Mouse (Mus musculus): Measurements from ENCODE around the gene Son. TPM values are rescaled to one million over a fixed set of nuclear protein-coding genes. Genes with fewer than 3 reads are reported as not detected.

Gene Son
- polyA plus RNA-seq (2015; fragmentation: Nextera tagmentation; extraction: Ambion mirVana): 118 and 128 TPM in 2 replicates

GRCm38 (mm10) chr16:91647461-91648219, at the start of gene Son:
Gene Son (plus strand): TSS chr16:91647506.
- H3K4me2 ChIP-seq: peak within 1 kb of the TSS; percentile 92
- WGBS: under 1% methylated on average over 70 of the region's 70 CpGs
- peak within 1 kb of the TSS; percentile 80 for H3K9ac ChIP-seq
- H3K4me3 ChIP-seq: peak within 1 kb of the TSS; percentile 82
- H3K27me3 ChIP-seq (replicated peaks): no peaks in the 10 kb centered on the region
- ATAC-seq (replicated peaks): peak; percentile 99
- H3K9me3 ChIP-seq: no peaks in the 10 kb centered on the region
- H3K36me3 ChIP-seq (replicated peaks): peaks cover 8% of the 10 kb centered on the region; the same call in 1 of the 2 replicates
- peaks cover 29% of the 10 kb centered on the region for H3K4me1 ChIP-seq
- peak within 1 kb of the TSS; percentile 99 for H3K27ac ChIP-seq

- H3K36me3 ChIP-seq (replicated peaks): no peaks in the 10 kb centered on the region
- peak within 1 kb of the TSS; percentile 61 for H3K4me2 ChIP-seq
- H3K9me3 ChIP-seq: no peaks in the 10 kb centered on the region
- H3K9ac ChIP-seq: peak within 1 kb of the TSS; percentile 73
- H3K27me3 ChIP-seq (replicated peaks): 0 out of 2 replicates have a peak, but pooled peaks cover 4% of the 10 kb centered on the region
- ATAC-seq (replicated peaks): peak; percentile 99
- H3K27ac ChIP-seq: peak within 1 kb of the TSS; percentile 79
- H3K4me3 ChIP-seq: peak within 1 kb of the TSS; percentile 77
- WGBS: under 1% methylated on average over 34 of the region's 34 CpGs
- H3K4me1 ChIP-seq: peaks cover 9% of the 10 kb centered on the region
Observed at GRCm38 (mm10) chr16:91597672-91598010, 49.7 kb upstream of the Son start, which contains the start of gene Tmem50b. Gene Tmem50b (minus strand): TSS chr16:91597800.

- no peaks in the 10 kb centered on the region for H3K36me3 ChIP-seq (replicated peaks)
- no peak overlapping the region for H3K27ac ChIP-seq
- no peaks in the 10 kb centered on the region for H3K9me3 ChIP-seq
- 0 out of 2 replicates have a peak, but pooled peaks cover 4% of the 10 kb centered on the region for H3K27me3 ChIP-seq (replicated peaks)
- ATAC-seq (replicated peaks): no peak
- H3K4me3 ChIP-seq: no peak overlapping the region
- H3K4me1 ChIP-seq: peaks cover 9% of the 10 kb centered on the region
- H3K4me2 ChIP-seq: no peak overlapping the region
- no peak overlapping the region for H3K9ac ChIP-seq
Observed at GRCm38 (mm10) chr16:91599242-91599641, 48.1 kb upstream of the Son start.

- Histone ChIP-seq H3K4me3 (no peak overlapping the region), H3K27ac (no peak overlapping the region), H3K4me1 (peaks cover 7% of the 10 kb centered on the region), H3K27me3 (replicated peaks) (0 out of 2 replicates have a peak, but pooled peaks cover 4% of the 10 kb centered on the region), H3K36me3 (replicated peaks) (no peaks in the 10 kb centered on the region), H3K9me3 (no peaks in the 10 kb centered on the region), H3K4me2 (no peak overlapping the region), H3K9ac (no peak overlapping the region)
- 91% methylated on average over 4 of the region's 4 CpGs for WGBS
- ATAC-seq (replicated peaks): no peak
Observed at GRCm38 (mm10) chr16:91601081-91601480, 46.2 kb upstream of the Son start.

- Histone ChIP-seq H3K4me3 (no peak overlapping the region), H3K36me3 (replicated peaks) (no peaks in the 10 kb centered on the region), H3K27me3 (replicated peaks) (0 out of 2 replicates have a peak, but pooled peaks cover 4% of the 10 kb centered on the region), H3K9ac (no peak overlapping the region), H3K9me3 (no peaks in the 10 kb centered on the region), H3K4me2 (no peak overlapping the region), H3K27ac (no peak overlapping the region), H3K4me1 (peaks cover 3% of the 10 kb centered on the region)
- 83% methylated on average over 9 of the region's 9 CpGs for WGBS
- no peak for ATAC-seq (replicated peaks)
Observed at GRCm38 (mm10) chr16:91601693-91602092, 45.6 kb upstream of the Son start.

GRCm38 (mm10) chr16:91605156-91605555, 42.1 kb upstream of the Son start:
- H3K4me2 ChIP-seq: no peak overlapping the region
- no peaks in the 10 kb centered on the region for H3K27me3 ChIP-seq (replicated peaks)
- H3K27ac ChIP-seq: no peak overlapping the region
- no peak overlapping the region for H3K4me3 ChIP-seq
- H3K9me3 ChIP-seq: no peaks in the 10 kb centered on the region
- ATAC-seq (replicated peaks): no peak
- no peaks in the 10 kb centered on the region for H3K4me1 ChIP-seq
- no peaks in the 10 kb centered on the region for H3K36me3 ChIP-seq (replicated peaks)
- no peak overlapping the region for H3K9ac ChIP-seq
- 81% methylated on average over 6 of the region's 6 CpGs for WGBS

- 93% methylated on average over 8 of the region's 8 CpGs for WGBS
- Histone ChIP-seq H3K27ac (no peak overlapping the region), H3K4me3 (no peak overlapping the region), H3K27me3 (replicated peaks) (no peaks in the 10 kb centered on the region), H3K9ac (no peak overlapping the region), H3K4me1 (no peaks in the 10 kb centered on the region), H3K9me3 (no peaks in the 10 kb centered on the region), H3K36me3 (replicated peaks) (no peaks in the 10 kb centered on the region), H3K4me2 (no peak overlapping the region)
- ATAC-seq (replicated peaks): no peak
Observed at GRCm38 (mm10) chr16:91606958-91607357, 40.3 kb upstream of the Son start.

- no peak for ATAC-seq (replicated peaks)
- Histone ChIP-seq H3K4me3 (no peak overlapping the region), H3K4me2 (no peak overlapping the region), H3K36me3 (replicated peaks) (no peaks in the 10 kb centered on the region), H3K9me3 (no peaks in the 10 kb centered on the region), H3K27ac (no peak overlapping the region), H3K27me3 (replicated peaks) (no peaks in the 10 kb centered on the region), H3K4me1 (no peaks in the 10 kb centered on the region), H3K9ac (no peak overlapping the region)
- 80% methylated on average over 9 of the region's 9 CpGs for WGBS
Observed at GRCm38 (mm10) chr16:91609501-91610245, 37.6 kb upstream of the Son start.

- Histone ChIP-seq H3K36me3 (replicated peaks) (no peaks in the 10 kb centered on the region), H3K4me2 (no peak overlapping the region), H3K9me3 (no peaks in the 10 kb centered on the region), H3K9ac (no peak overlapping the region), H3K4me1 (no peaks in the 10 kb centered on the region), H3K4me3 (no peak overlapping the region), H3K27ac (no peak overlapping the region), H3K27me3 (replicated peaks) (no peaks in the 10 kb centered on the region)
- ATAC-seq (replicated peaks): no peak
- WGBS: 72% methylated on average over 11 of the region's 11 CpGs
Observed at GRCm38 (mm10) chr16:91611248-91611647, 36.1 kb upstream of the Son start.

GRCm38 (mm10) chr16:91612525-91612924, 34.8 kb upstream of the Son start:
- Histone ChIP-seq H3K9ac (no peak overlapping the region), H3K36me3 (replicated peaks) (no peaks in the 10 kb centered on the region), H3K4me3 (no peak overlapping the region), H3K27ac (no peak overlapping the region), H3K9me3 (no peaks in the 10 kb centered on the region), H3K4me2 (no peak overlapping the region), H3K4me1 (no peaks in the 10 kb centered on the region), H3K27me3 (replicated peaks) (no peaks in the 10 kb centered on the region)
- 81% methylated on average over 5 of the region's 5 CpGs for WGBS
- no peak for ATAC-seq (replicated peaks)

GRCm38 (mm10) chr16:91614552-91614951, 32.8 kb upstream of the Son start:
- peaks cover 6% of the 10 kb centered on the region; the same call in 1 of the 2 replicates for H3K4me1 ChIP-seq
- no peaks in the 10 kb centered on the region for H3K36me3 ChIP-seq (replicated peaks)
- no peak overlapping the region for H3K27ac ChIP-seq
- no peak overlapping the region for H3K9ac ChIP-seq
- no peak overlapping the region for H3K4me3 ChIP-seq
- H3K27me3 ChIP-seq (replicated peaks): no peaks in the 10 kb centered on the region
- WGBS: 86% methylated on average over 6 of the region's 6 CpGs
- ATAC-seq (replicated peaks): no peak
- no peak overlapping the region for H3K4me2 ChIP-seq
- no peaks in the 10 kb centered on the region for H3K9me3 ChIP-seq
